Mouse (Mus musculus) hindbrain, embryonic 15.5 days (tissue): ENCODE data around the gene Mlph. TPM values are rescaled to one million over a fixed set of nuclear protein-coding genes. Genes with fewer than 3 reads are reported as not detected.

Experiments
- ATAC-seq: fragments of 200-750 bp; cut with Nextera tagmentation; 2 replicates; pipeline ENCODE4 v1.8.0; 2017; ENCODE audit warnings: low read depth, moderate number of reproducible peaks, moderate TSS enrichment; ENCODE audit not compliant: low FRiP score
- H3K27ac ChIP-seq: fragments of 300-500 bp; sonication (generic); replicated peaks from 2 replicates; pipeline ENCODE4 v1.5.1; 2015; ENCODE audit warnings: mild to moderate bottlenecking, inconsistent platforms
- H3K27me3 ChIP-seq: fragments of 300-500 bp; sonication (generic); 2 replicates; pipeline ENCODE4 v1.6.1; 2015; ENCODE audit warnings: control low read depth, inconsistent platforms
- H3K36me3 ChIP-seq: fragments of 300-500 bp; sonication (generic); 2 replicates; pipeline ENCODE4 v1.6.1; 2015; ENCODE audit warnings: control low read depth, inconsistent platforms
- H3K4me1 ChIP-seq: fragments of 300-500 bp; sonication (generic); replicated peaks from 2 replicates; pipeline ENCODE4 v1.6.1; 2015; ENCODE audit warnings: control low read depth, inconsistent platforms
- H3K4me2 ChIP-seq: fragments of 300-500 bp; sonication (generic); 2 replicates; pipeline ENCODE4 v1.6.1; 2015; ENCODE audit warnings: moderate library complexity, mild to moderate bottlenecking, inconsistent platforms
- H3K4me3 ChIP-seq: fragments of 300-500 bp; sonication (generic); 2 replicates; pipeline ENCODE4 v1.5.1; 2015; ENCODE audit warnings: mild to moderate bottlenecking, inconsistent platforms
- H3K9ac ChIP-seq: fragments of 300-500 bp; sonication (generic); 2 replicates; pipeline ENCODE4 v1.6.1; 2015; ENCODE audit warnings: inconsistent platforms
- H3K9me3 ChIP-seq: fragments of 300-500 bp; sonication (generic); 2 replicates; pipeline ENCODE4 v1.6.1; 2016; ENCODE audit warnings: control low read depth, inconsistent platforms
- WGBS: fragments of 180-500 bp; shearing (Covaris S2); methylation state at CpG from one replicate; pipeline ENCODE4 v1.1.7; 2015; 5-methylcytosine and 5-hydroxymethylcytosine counted together
- polyA plus RNA-seq: library from polyadenylated mRNA; unstranded; fragments of >200 nt; fragmentation: Nextera tagmentation; extraction: Ambion mirVana; gene quantifications from 2 replicates; pipeline ENCODE4 v1.2.1, GENCODE M21; 2015

Mlph gene
- polyA plus RNA-seq, 1 experiment from 2014 or later, result 0.29 TPM

GRCm38 (mm10) chr1:90951670-90952069 lies 36.8 kb downstream of the Mlph start:
- WGBS, result 90% methylated on average over 7 of the region's 7 CpGs
- Histone ChIP-seq H3K9ac (no peak overlapping the region), H3K4me1 (peaks cover 10% of the 10 kb centered on the region; the same call in 1 of the 2 replicates), H3K27me3 (no peaks in the 10 kb centered on the region), H3K9me3 (no peaks in the 10 kb centered on the region), H3K4me3 (no peak overlapping the region), H3K27ac (no peak overlapping the region), H3K36me3 (no peaks in the 10 kb centered on the region), H3K4me2 (no peak overlapping the region)
- ATAC-seq, result no peak

GRCm38 (mm10) chr1:90952808-90953207 lies 37.9 kb downstream of the Mlph start, which contains the start of gene Prlh:
Gene Prlh (plus strand): TSS chr1:90953108.
- WGBS, result 66% methylated on average over 8 of the region's 8 CpGs
- ATAC-seq, result no peak

GRCm38 (mm10) chr1:90953688-90954087 lies 38.8 kb downstream of the Mlph start:
- peaks cover 10% of the 10 kb centered on the region; the same call in 1 of the 2 replicates for H3K4me1 ChIP-seq
- no peaks in the 10 kb centered on the region for H3K27me3 ChIP-seq
- no peak overlapping the region for H3K27ac ChIP-seq
- no peak overlapping the region for H3K4me3 ChIP-seq
- H3K9me3 ChIP-seq, result no peaks in the 10 kb centered on the region
- peak; percentile 48; the same call in 1 of the 2 replicates for ATAC-seq
- H3K4me2 ChIP-seq, result no peak overlapping the region
- H3K36me3 ChIP-seq, result no peaks in the 10 kb centered on the region
- 64% methylated on average over 11 of the region's 11 CpGs for WGBS
- no peak overlapping the region for H3K9ac ChIP-seq

More at GRCm38 (mm10) chr1:90952808-90953207, 37.9 kb downstream of the Mlph start, which contains the start of gene Prlh:
- Histone ChIP-seq H3K4me2 (no peak within 1 kb of the TSS), H3K36me3 (no peaks in the 10 kb centered on the region), H3K27ac (no peak within 1 kb of the TSS), H3K4me3 (no peak within 1 kb of the TSS), H3K27me3 (no peaks in the 10 kb centered on the region), H3K9me3 (no peaks in the 10 kb centered on the region), H3K9ac (no peak within 1 kb of the TSS), H3K4me1 (peaks cover 10% of the 10 kb centered on the region; the same call in 1 of the 2 replicates)

- Histone ChIP-seq H3K27me3 (0 out of 2 replicates have a peak, but pooled peaks cover 6% of the 10 kb centered on the region), H3K27ac (no peak overlapping the region), H3K4me3 (no peak overlapping the region), H3K4me2 (no peak overlapping the region), H3K4me1 (peaks cover 10% of the 10 kb centered on the region; the same call in 1 of the 2 replicates), H3K9ac (no peak overlapping the region), H3K9me3 (no peaks in the 10 kb centered on the region), H3K36me3 (no peaks in the 10 kb centered on the region)
- 29% methylated on average over 7 of the region's 7 CpGs for WGBS
- ATAC-seq, result peak; percentile 70; the same call in 1 of the 2 replicates
These were observed 41.6 kb downstream of the Mlph start for GRCm38 (mm10) chr1:90956245-90957096.

GRCm38 (mm10) chr1:90962526-90962925 lies 47.6 kb downstream of the Mlph start:
- no peak overlapping the region for H3K9ac ChIP-seq
- no peak overlapping the region for H3K27ac ChIP-seq
- H3K36me3 ChIP-seq, result no peaks in the 10 kb centered on the region
- H3K27me3 ChIP-seq, result 0 out of 2 replicates have a peak, but pooled peaks cover 6% of the 10 kb centered on the region
- 35% methylated on average over 4 of the region's 4 CpGs for WGBS
- H3K4me3 ChIP-seq, result no peak overlapping the region
- no peaks in the 10 kb centered on the region for H3K9me3 ChIP-seq
- no peak overlapping the region for H3K4me2 ChIP-seq
- H3K4me1 ChIP-seq, result peaks cover 3% of the 10 kb centered on the region; the same call in 1 of the 2 replicates
- no peak for ATAC-seq

GRCm38 (mm10) chr1:90962994-90963393 lies 48.1 kb downstream of the Mlph start:
- H3K9me3 ChIP-seq, result no peaks in the 10 kb centered on the region
- H3K27me3 ChIP-seq, result 0 out of 2 replicates have a peak, but pooled peaks cover 6% of the 10 kb centered on the region
- 22% methylated on average over 3 of the region's 3 CpGs for WGBS
- no peak overlapping the region for H3K9ac ChIP-seq
- H3K36me3 ChIP-seq, result no peaks in the 10 kb centered on the region
- H3K4me2 ChIP-seq, result no peak overlapping the region
- ATAC-seq, result no peak
- peaks cover 3% of the 10 kb centered on the region; the same call in 1 of the 2 replicates for H3K4me1 ChIP-seq
- H3K4me3 ChIP-seq, result no peak overlapping the region
- H3K27ac ChIP-seq, result no peak overlapping the region

- 32% methylated on average over 7 of the region's 7 CpGs for WGBS
- no peaks in the 10 kb centered on the region for H3K36me3 ChIP-seq
- H3K9me3 ChIP-seq, result no peaks in the 10 kb centered on the region
- no peak overlapping the region for H3K9ac ChIP-seq
- H3K27me3 ChIP-seq, result 0 out of 2 replicates have a peak, but pooled peaks cover 3% of the 10 kb centered on the region
- peaks cover 5% of the 10 kb centered on the region for H3K4me1 ChIP-seq
- H3K4me3 ChIP-seq, result no peak overlapping the region
- ATAC-seq, result peak; percentile 68
- H3K27ac ChIP-seq, result no peak overlapping the region
- no peak overlapping the region for H3K4me2 ChIP-seq
These were observed 52.7 kb downstream of the Mlph start for GRCm38 (mm10) chr1:90967583-90967982.

GRCm38 (mm10) chr1:90968649-90969048 lies 53.8 kb downstream of the Mlph start:
- Histone ChIP-seq H3K4me2 (no peak overlapping the region), H3K9ac (no peak overlapping the region), H3K4me3 (no peak overlapping the region), H3K4me1 (peaks cover 11% of the 10 kb centered on the region), H3K27ac (no peak overlapping the region), H3K27me3 (0 out of 2 replicates have a peak, but pooled peaks cover 7% of the 10 kb centered on the region), H3K36me3 (no peaks in the 10 kb centered on the region), H3K9me3 (no peaks in the 10 kb centered on the region)
- WGBS, result 88% methylated on average over 4 of the region's 4 CpGs
- no peak for ATAC-seq

GRCm38 (mm10) chr1:90969347-90969784 lies 54.5 kb downstream of the Mlph start, which contains the start of gene Rab17:
Gene Rab17 (minus strand): TSS chr1:90969661.
- Histone ChIP-seq H3K27me3 (0 out of 2 replicates have a peak, but pooled peaks cover 7% of the 10 kb centered on the region), H3K36me3 (no peaks in the 10 kb centered on the region), H3K4me1 (peaks cover 16% of the 10 kb centered on the region), H3K4me2 (no peak within 1 kb of the TSS), H3K9me3 (no peaks in the 10 kb centered on the region), H3K27ac (no peak within 1 kb of the TSS), H3K4me3 (no peak within 1 kb of the TSS), H3K9ac (no peak within 1 kb of the TSS)
- 44% methylated on average over 9 of the region's 9 CpGs for WGBS
- ATAC-seq, result no peak

GRCm38 (mm10) chr1:90969881-90970390 lies 55.1 kb downstream of the Mlph start:
- Histone ChIP-seq H3K9ac (no peak overlapping the region), H3K4me3 (no peak overlapping the region), H3K27ac (no peak overlapping the region), H3K9me3 (no peaks in the 10 kb centered on the region), H3K4me2 (no peak overlapping the region), H3K27me3 (0 out of 2 replicates have a peak, but pooled peaks cover 7% of the 10 kb centered on the region), H3K4me1 (peaks cover 22% of the 10 kb centered on the region), H3K36me3 (no peaks in the 10 kb centered on the region)
- WGBS, result 78% methylated on average over 10 of the region's 10 CpGs
- ATAC-seq, result no peak

- H3K9me3 ChIP-seq, result no peaks in the 10 kb centered on the region
- H3K9ac ChIP-seq, result no peak overlapping the region
- ATAC-seq, result peak; percentile 83
- H3K27ac ChIP-seq, result no peak overlapping the region
- H3K4me1 ChIP-seq, result peaks cover 31% of the 10 kb centered on the region
- 17% methylated on average over 9 of the region's 9 CpGs for WGBS
- 0 out of 2 replicates have a peak, but pooled peaks cover 7% of the 10 kb centered on the region for H3K27me3 ChIP-seq
- no peaks in the 10 kb centered on the region for H3K36me3 ChIP-seq
- no peak overlapping the region for H3K4me2 ChIP-seq
- H3K4me3 ChIP-seq, result no peak overlapping the region
These were observed 58.2 kb downstream of the Mlph start for GRCm38 (mm10) chr1:90972911-90973573.
